Mouse (Mus musculus) embryo, embryonic 11.5 days (tissue): ENCODE measurements at regions not wholly inside any gene's neighbourhood (a gene's known extent, or its start where the extent isn't known, plus 50 kb on each side); places are given as distances from the start of the nearest gene placed in this dataset.

Experiments used
- DNase-seq: peaks from one replicate; pipeline ENCODE4 v3.0.0-alpha.2; 2012; ENCODE audit warnings: low read depth, low spot score

DNA sequence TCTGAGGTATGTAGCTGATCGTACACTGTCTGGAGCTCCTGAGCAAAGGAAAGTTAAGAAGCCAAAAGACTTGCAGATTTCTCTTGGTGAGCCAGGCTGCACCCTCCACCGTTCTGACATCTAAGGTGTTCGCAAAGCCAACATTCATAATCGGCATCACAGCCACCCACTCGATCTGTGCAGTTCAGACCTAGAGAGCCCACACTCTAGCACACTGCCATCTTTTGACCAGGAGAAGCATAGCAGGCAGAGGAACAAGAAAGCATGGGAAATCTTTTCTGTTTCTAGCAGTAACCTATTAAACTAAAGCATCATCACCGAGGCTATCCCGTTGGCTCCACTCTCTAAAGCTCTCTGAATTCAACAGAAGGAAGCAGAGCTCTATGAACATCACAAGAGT, 59.2 kb downstream of the Areg start:
- peak; percentile 3 for DNase-seq

DNA sequence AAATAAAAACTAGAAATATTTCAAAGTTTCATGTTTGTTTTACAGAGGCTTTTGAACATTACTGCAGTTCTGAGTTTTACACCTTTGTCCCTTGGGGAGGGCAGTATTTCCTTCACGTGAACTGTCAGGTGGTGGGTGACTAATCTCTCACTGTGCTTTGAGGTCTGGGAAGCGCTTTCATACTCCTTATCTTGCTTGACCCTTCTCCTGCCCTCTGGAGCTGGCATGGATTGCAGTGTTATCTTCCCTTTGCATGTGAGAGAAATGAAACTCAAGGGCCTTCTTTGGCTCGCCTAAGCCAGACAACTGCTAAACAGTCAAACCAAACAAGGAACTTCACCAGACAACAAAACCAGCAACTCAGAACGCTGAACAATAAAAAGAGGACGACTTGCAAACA, 61.0 kb downstream of the Areg start:
- no peak for DNase-seq

GRCm38 (mm10) chr5:91204225-91205005, 65.0 kb downstream of the Areg start:
- no peak for DNase-seq

DNA sequence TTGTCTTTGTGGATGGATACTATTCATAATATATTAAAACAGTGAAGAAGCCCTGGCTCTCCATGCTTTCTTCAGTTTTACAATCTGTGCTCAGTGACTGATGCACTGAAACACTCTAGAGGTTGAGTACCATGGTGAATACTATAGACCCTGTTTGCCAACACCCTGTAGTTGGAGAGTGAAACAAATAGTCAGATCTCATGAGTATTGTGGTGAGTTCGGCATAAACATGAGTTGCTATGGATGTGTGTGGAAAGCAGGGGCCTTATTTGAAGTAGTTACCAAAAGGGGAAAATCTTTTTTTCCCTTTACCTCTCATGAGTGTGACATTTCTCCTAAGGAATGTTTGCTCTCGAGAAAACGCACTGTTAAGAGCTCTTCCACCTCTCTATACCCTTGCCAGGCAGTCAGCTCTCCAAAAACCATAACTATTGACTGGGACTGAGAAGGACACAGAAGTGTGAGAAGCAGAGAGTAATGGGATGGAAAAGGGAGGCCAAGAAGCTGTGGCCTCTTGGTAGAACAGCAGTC, 66.0 kb downstream of the Areg start:
- DNase-seq, result no peak

- DNase-seq, result no peak
These were observed 67.4 kb downstream of the Areg start for GRCm38 (mm10) chr5:91206569-91207490.

DNA sequence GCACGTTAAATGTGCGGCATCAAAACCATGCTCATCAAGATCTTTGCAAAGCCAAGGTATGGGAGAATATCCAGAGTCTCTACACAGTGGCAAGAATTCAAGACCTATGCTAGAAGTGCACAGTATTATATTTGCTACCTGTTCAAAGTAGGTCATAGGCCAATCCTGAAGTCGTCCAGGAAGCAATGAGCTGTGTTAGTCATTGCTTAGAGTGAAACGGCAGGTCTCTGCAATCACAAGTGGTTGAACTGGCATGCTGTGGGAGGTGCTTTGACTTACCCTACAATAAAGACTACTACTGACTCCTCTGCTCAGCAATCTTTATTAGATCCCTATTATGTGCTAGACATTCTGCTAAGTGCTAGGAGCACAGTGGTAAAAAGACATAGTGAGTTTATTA, 80.8 kb downstream of the Areg start:
- DNase-seq, result no peak

GRCm38 (mm10) chr5:91241656-91242055, 102.3 kb downstream of the Areg start:
- no peak for DNase-seq

DNA sequence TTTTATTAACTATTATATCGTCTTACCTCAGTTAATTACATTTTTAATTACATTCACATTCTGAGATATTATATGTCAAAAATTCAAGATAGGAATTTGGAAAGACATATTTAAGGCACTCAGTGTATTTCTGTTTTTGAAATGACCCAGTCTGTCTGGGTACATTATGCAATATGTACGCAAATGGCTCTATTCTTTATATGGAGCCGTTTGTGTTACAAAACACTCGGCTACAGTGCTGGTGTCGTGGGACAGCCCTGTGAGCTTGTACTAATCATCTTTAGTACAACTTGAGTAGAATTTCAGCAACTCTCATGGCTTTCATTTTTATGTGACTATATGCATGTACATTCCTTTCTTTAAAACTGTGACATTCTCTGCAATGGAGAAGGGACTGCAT, 108.0 kb downstream of the Areg start:
- DNase-seq, result no peak

DNA sequence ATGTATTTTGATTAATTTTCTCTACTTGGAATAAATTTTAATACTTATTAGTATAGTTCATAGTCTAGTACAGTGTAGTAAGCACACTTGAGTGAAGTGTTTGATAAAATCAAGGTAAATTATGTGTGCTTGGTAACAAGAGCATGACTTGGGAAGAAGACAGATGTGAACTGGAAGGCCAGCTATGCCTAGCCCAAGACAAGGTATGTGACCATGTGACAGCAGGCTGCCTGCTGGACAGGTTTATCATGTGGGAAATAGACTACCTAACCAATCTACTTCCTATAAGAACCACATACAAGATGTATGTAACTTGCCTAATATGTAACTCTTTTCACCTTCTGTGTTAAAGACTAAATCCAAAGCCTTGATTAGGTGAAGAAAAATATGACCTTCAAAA, 122.5 kb downstream of the Areg start:
- no peak for DNase-seq

GRCm38 (mm10) chr5:91262526-91262925, 123.1 kb downstream of the Areg start:
- no peak for DNase-seq

GRCm38 (mm10) chr5:91270747-91271146, 131.3 kb downstream of the Areg start:
- no peak for DNase-seq

DNA sequence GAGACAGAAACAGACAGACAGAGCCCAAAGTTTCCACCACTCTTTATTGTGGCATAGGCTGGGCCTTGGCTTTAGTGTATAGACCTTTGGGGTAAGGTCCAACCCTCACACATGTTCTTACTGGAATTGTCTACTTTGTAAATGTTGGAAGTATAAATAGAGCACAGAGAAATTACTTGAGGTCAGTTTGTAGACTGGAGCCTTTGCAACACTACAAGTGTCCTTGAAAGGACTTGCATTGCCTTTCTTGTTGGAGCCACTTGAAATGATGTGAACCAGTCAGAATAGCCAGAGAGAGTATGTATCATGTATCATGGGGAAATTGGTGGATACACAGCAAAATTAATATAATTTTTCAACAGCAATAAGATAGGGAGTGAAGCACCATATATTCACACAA, 131.4 kb downstream of the Btc start:
- DNase-seq, result no peak

DNA sequence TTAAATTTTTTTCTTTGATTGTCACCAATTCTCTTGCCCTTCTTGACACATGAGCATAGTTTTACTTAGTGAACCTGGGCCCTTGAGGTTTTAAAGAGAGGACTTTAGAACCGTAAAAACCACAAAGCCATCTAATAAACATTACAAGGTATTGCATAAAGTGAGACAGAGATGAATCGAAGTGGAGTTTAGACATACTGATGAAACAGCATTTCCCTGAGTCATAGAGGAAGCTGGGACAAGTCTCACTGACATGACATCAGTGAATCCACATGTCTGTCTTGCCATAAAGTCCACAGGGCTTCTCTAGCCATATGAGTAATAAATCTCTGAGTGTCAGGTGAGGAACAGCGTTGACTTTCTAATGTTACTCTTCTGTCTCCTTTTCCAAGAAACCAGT, 128.4 kb downstream of the Btc start:
- no peak for DNase-seq

- DNase-seq, result no peak
These were observed 124.3 kb downstream of the Btc start for GRCm38 (mm10) chr5:91278466-91278865.

DNA sequence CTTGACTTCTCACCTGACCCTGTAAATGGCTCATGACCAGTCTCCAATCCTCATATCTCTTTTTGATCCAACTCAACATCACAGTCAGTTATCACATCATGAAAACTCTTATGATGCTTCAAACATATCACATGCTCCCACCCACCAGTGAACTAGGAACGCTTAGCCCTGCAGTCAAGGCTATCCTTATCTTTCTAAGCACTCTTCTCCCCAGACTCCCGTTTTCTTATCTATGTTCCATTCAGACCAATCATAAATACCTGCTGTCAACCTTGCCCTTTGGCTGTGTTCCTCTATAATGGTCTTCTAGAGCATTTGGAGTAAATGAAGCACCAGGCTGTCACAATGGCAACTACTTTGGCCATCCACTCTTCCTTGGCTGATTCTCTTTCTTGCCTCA, 123.3 kb downstream of the Btc start:
- DNase-seq, result no peak

DNA sequence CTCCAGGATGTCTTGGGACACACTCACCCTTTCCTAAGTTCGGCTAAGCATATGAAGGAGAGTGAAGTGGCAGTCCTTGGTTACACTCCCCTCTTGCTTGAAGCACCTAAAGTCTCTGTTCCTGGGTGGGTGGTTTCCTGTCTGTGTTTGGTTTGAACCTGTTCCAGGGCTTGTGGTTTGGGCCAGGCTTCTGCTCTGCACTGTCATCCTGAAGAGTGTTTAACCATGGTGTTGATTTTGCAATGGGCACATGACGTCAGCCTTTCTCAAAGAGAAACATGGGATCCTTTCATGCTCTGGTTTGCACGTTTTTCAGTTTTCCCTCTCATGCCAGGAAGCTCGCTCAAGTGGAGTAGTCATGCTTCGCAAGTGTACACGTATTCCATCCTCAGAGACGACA, 119.8 kb downstream of the Btc start:
- DNase-seq, result no peak

- DNase-seq, result no peak
These were observed 109.7 kb downstream of the Btc start for GRCm38 (mm10) chr5:91293073-91293472.

GRCm38 (mm10) chr5:91294957-91295356, 107.8 kb downstream of the Btc start:
- DNase-seq, result no peak

- DNase-seq, result no peak
These were observed 105.7 kb downstream of the Btc start for GRCm38 (mm10) chr5:91297068-91297467.

- no peak for DNase-seq
These were observed 100.7 kb downstream of the Btc start for GRCm38 (mm10) chr5:91302114-91302513.

- DNase-seq, result no peak
These were observed 99.9 kb downstream of the Btc start for GRCm38 (mm10) chr5:91302943-91303342.

- DNase-seq, result no peak
These were observed 99.1 kb downstream of the Btc start for GRCm38 (mm10) chr5:91303702-91304101.

DNA sequence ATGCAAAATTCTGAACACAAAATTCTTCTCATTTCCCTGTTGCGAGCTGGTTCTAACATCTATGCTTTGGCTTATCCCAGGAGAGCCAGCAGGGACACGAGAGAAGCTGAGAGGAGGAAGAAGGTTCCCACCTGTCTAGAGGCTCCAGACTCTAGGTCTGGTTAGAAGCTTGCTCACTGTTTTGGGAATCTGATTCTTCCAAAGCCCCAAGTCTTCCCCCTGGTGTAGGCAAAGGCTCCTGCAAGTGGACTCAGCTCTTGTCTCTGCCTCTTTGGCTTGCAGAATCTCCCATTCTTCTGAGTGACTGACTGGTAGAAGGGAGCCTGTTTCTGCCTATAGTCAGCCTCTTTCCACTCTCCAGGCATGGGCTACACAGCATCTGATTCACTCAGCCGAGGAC, 95.8 kb downstream of the Btc start:
- no peak for DNase-seq
